Mouse (Mus musculus): Measurements from ENCODE around the gene Orai3. TPM values are rescaled to one million over a fixed set of nuclear protein-coding genes. Genes with fewer than 3 reads are reported as not detected.

Gene Orai3
- total and polyA plus RNA-seq, 3 experiments: 10.3 to 16.9 (median 11.6) TPM

DNA sequence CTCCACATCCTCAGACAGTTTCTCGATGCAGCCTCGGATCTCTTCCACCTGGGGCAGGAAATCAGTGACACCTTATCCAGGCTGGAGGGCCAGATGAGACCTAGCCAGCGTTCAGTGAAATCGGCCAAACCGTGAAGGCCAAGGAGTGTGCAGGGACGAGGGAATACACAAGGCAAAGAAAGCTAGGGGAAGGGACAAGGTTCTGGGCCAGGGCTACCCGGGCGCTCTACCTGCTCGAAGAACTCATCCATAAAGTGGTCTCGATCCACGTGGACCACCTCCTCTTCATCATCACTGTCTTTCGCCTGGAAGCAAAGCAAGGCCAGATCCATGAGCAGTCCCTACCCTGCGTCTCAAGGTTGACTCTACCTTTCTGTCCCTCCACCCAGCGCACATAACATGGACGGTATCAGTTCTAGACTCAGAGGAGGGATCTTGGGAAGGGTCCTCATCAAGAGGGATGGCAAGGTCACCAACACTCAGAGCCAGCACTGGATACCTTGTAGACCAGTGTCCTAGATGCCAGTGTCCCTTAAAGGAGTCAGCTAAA lies 45.6 kb downstream of the Orai3 start:
- Histone ChIP-seq H3K79me2 (replicated peaks; ENCODE audit: control insufficient read depth, extremely low read depth, insufficient read depth, poor library complexity, severe bottlenecking) (no peaks in the 10 kb centered on the region), H3K4me2 (ENCODE audit: insufficient read depth, low read depth, poor library complexity, severe bottlenecking) (no peak overlapping the region), H3K9ac (ENCODE audit: insufficient read depth, low read depth) (no peak overlapping the region), H3K4me1 (ENCODE audit: control insufficient read depth in 1 of 2, insufficient read depth in 2 of 2) (peaks cover 6 to 29% of the 10 kb centered on the region in 2 experiments), H3K27me3 (replicated peaks) (no peaks in the 10 kb centered on the region), H3K9me3 (replicated peaks; ENCODE audit: low read length) (no peaks in the 10 kb centered on the region), H3K27ac (ENCODE audit: insufficient read depth, low read depth) (no peak overlapping the region), H3K4me3 (replicated peaks in 1 of 3; ENCODE audit: low read depth in 2 of 3, low read length in 2 of 3, poor library complexity in 1 of 3) (no peak overlapping the region), H3K36me3 (replicated peaks in 1 of 2; ENCODE audit: control insufficient read depth in 1 of 2, insufficient read depth in 1 of 2, low read length in 1 of 2) (no peaks in the 10 kb centered on the region)
- no peak for TF ChIP-seq USF2 (conservative IDR thresholded peaks at IDR 0.05; ENCODE audit: low read depth, low read length)
- no peak for DNase-seq (ENCODE audit: extremely low read depth)
- dilution Hi-C loops (cut with MboI; ENCODE audit: extremely low pct_ligation_motif_present, extremely low pct_unique_long_range_greater_than_20kb, low sequenced_read_pairs): no loop called here
- in situ Hi-C loops (cut with MboI; ENCODE audit: low pct_ligation_motif_present, low pct_unique_long_range_greater_than_20kb, low sequenced_read_pairs): loop anchor here (5.0 kb wide), 1 partner anchor 38 kb away; the partner anchor contains the start of gene Setd1a

GRCm38 (mm10) chr7:127815954-127816821 lies 46.6 kb downstream of the Orai3 start:
- Histone ChIP-seq H3K4me1 (ENCODE audit: control insufficient read depth in 1 of 2, insufficient read depth in 2 of 2) (peaks cover 10 to 36% of the 10 kb centered on the region in 2 experiments), H3K27me3 (replicated peaks) (no peaks in the 10 kb centered on the region), H3K4me3 (replicated peaks in 1 of 3; ENCODE audit: low read depth in 2 of 3, low read length in 2 of 3, poor library complexity in 1 of 3) (no peak overlapping the region), H3K9ac (ENCODE audit: insufficient read depth, low read depth) (no peak overlapping the region), H3K9me3 (replicated peaks; ENCODE audit: low read length) (no peaks in the 10 kb centered on the region), H3K79me2 (replicated peaks; ENCODE audit: control insufficient read depth, extremely low read depth, insufficient read depth, poor library complexity, severe bottlenecking) (no peaks in the 10 kb centered on the region), H3K27ac (ENCODE audit: insufficient read depth, low read depth) (no peak overlapping the region), H3K4me2 (ENCODE audit: insufficient read depth, low read depth, poor library complexity, severe bottlenecking) (no peak overlapping the region), H3K36me3 (replicated peaks in 1 of 2; ENCODE audit: control insufficient read depth in 1 of 2, insufficient read depth in 1 of 2, low read length in 1 of 2) (no peaks in the 10 kb centered on the region)
- dilution Hi-C loops (cut with MboI; ENCODE audit: extremely low pct_ligation_motif_present, extremely low pct_unique_long_range_greater_than_20kb, low sequenced_read_pairs) (no loop called here), in situ Hi-C loops (cut with MboI; ENCODE audit: low pct_ligation_motif_present, low pct_unique_long_range_greater_than_20kb, low sequenced_read_pairs) (loop anchor here (5.0 kb wide), 1 partner anchor 39 kb away; the partner anchor contains the start of gene Setd1a)
- DNase-seq (ENCODE audit: extremely low read depth): peak; percentile 48
- TF ChIP-seq CHD2 (IDR thresholded peaks at IDR 0.05; ENCODE audit: low read length) (no peak), RAD21 (IDR thresholded peaks at IDR 0.05; ENCODE audit: low read depth, low read length) (peak; percentile 43), USF2 (conservative IDR thresholded peaks at IDR 0.05; ENCODE audit: low read depth, low read length) (no peak), SMC3 (IDR thresholded peaks at IDR 0.05; ENCODE audit: low read depth, low read length) (peak; percentile 37; the same call in 1 of the 2 replicates), HCFC1 (IDR thresholded peaks at IDR 0.05; ENCODE audit: low read depth, low read length) (no peak), POLR2A (IDR thresholded peaks at IDR 0.05; ENCODE audit: low read depth, low read length) (no peak), USF1 (IDR thresholded peaks at IDR 0.05; ENCODE audit: low read depth, low read length) (no peak), KAT2A (IDR thresholded peaks at IDR 0.05; ENCODE audit: insufficient replicate concordance, low read length) (no peak), CHD1 (IDR thresholded peaks at IDR 0.05; ENCODE audit: low read depth, low read length) (no peak), CTCF (conservative IDR thresholded peaks at IDR 0.05 in 1 of 2, IDR thresholded peaks at IDR 0.05 in 1 of 2; ENCODE audit: low read depth in 2 of 2, low read length in 2 of 2) (peak in 1 of 2 experiments; percentile 57; a peak in 2 of 4 replicates)

DNA sequence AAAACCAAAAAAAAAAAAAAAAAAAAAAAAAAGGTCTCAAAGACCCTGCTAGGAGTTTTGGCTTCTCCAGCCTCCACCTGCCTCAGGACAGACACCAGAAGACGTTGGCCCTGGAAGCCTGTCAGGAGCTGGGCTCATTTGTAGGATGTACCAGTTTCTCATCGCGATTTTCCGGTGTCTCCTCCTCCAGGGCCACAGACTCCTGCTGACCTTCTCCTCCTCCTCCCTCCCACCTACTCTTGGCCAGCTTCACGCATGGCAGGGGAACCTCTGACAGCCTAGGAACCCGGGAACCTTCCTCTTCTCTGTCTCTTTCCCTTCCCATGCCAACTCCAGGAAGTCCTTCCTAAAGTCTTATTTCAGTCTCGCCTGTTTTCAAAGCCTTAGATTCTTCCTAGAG lies 47.4 kb downstream of the Orai3 start:
- no peak overlapping the region for H3K4me3 ChIP-seq (replicated peaks in 1 of 3; ENCODE audit: low read depth in 2 of 3, low read length in 2 of 3, poor library complexity in 1 of 3)
- peaks cover 10 to 42% of the 10 kb centered on the region in 2 experiments for H3K4me1 ChIP-seq (ENCODE audit: control insufficient read depth in 1 of 2, insufficient read depth in 2 of 2)
- TF ChIP-seq ETS1 (conservative IDR thresholded peaks at IDR 0.05; ENCODE audit: low read depth, low read length) (no peak), RCOR1 (conservative IDR thresholded peaks at IDR 0.05; ENCODE audit: low read depth, low read length) (no peak), JUND (conservative IDR thresholded peaks at IDR 0.05; ENCODE audit: low read depth, low read length) (no peak), GABPA (IDR thresholded peaks at IDR 0.05; ENCODE audit: insufficient replicate concordance, low read depth, low read length) (no peak)
- dilution Hi-C loops (cut with MboI; ENCODE audit: extremely low pct_ligation_motif_present, extremely low pct_unique_long_range_greater_than_20kb, low sequenced_read_pairs) (no loop called here), in situ Hi-C loops (cut with MboI; ENCODE audit: low pct_ligation_motif_present, low pct_unique_long_range_greater_than_20kb, low sequenced_read_pairs) (loop anchor here (5.0 kb wide), 1 partner anchor 40 kb away; the partner anchor contains the start of gene Setd1a)
- H3K4me2 ChIP-seq (ENCODE audit: insufficient read depth, low read depth, poor library complexity, severe bottlenecking): no peak overlapping the region
- H3K79me2 ChIP-seq (replicated peaks; ENCODE audit: control insufficient read depth, extremely low read depth, insufficient read depth, poor library complexity, severe bottlenecking): no peaks in the 10 kb centered on the region
- DNase-seq (ENCODE audit: extremely low read depth): no peak
- no peak overlapping the region for H3K27ac ChIP-seq (ENCODE audit: insufficient read depth, low read depth)
- no peak overlapping the region for H3K9ac ChIP-seq (ENCODE audit: insufficient read depth, low read depth)
- H3K36me3 ChIP-seq (replicated peaks in 1 of 2; ENCODE audit: control insufficient read depth in 1 of 2, insufficient read depth in 1 of 2, low read length in 1 of 2): no peaks in the 10 kb centered on the region
- no peaks in the 10 kb centered on the region for H3K9me3 ChIP-seq (replicated peaks; ENCODE audit: low read length)
- H3K27me3 ChIP-seq (replicated peaks): no peaks in the 10 kb centered on the region

Data from CH12.LX (cell line).